Mouse (Mus musculus): ENCODE results near the gene Wfikkn2. TPM values are rescaled to one million over a fixed set of nuclear protein-coding genes. Genes with fewer than 3 reads are reported as not detected.
A peak's percentile ranks its signal among the peaks of the same experiment; 100 is the strongest.

Gene Wfikkn2
- total RNA-seq, 2 experiments from 2014 or later = 2.0 to 2.2 TPM

DNA sequence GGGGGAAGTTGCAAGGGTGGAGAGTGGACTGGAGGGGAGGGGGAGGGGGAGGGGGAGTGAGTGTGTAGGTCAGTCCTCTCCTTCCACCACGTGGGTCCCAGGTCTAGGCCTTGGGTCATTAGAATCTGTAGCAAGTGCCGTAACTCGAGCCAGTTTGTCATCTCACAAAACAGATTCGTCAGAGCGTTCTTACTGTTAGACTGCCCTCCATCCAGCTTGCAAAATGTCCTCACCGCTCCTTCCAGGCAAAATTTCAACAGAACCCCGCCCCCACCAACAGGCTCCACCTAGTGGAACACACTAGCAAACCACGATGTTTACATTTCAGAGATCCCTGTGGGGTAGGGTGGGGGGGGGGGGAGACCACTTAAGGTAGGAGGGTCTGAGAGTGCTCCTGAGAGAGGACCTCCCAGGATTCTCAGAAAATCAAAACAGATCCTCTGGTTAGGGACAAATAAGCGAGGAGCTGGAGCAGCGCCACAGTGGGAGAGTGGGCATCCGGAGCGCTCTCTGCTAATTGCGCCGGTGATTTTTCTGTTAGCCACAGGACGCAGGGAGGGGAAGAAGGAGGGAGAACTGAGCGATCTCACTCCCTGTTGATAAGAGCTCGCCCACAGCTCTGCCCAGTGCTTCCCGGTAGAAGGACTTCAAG is 19.5 kb upstream of the Wfikkn2 start:
- DNase-seq = peak; percentile 68 to 82
- intact Hi-C loops (cut with DNase I) = no loop called here

DNA sequence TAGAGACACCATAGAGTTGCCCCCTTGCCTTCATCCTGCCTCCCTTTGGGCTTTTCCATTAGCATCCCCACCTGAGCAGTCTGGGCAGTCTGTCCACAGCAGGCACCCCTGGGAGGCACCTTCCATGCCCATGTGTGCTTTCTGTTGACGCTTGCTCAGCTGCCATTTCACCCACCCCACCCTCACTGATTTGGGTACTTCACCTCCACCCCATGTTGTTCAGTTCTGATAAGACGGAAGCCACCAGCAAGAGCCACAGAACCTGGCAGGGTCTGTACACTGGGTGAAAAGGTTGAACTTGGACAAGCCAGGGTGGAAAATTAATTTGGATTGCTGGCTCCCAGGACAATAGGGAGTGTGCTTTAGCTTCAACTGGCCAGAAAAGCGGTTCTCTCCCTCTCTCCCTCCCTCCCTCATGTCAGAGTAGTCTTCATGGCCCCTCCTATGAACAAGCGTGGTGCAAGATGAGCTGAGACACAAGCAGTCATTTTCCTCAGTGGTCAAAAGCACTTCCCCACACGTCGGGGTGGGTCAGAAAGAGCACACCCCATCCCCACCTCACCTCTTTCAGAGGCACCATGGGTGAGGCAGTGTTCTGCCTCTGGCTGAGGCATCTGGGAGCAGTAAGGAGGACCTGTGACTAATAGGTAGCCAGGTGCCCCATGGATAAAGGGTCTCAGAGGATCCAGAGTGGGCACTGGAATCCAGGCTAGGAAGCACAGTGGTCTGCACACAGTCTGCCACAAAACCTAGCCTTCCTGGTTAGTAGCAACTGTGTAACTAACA is 16.0 kb upstream of the Wfikkn2 start:
- DNase-seq = no peak
- intact Hi-C loops (cut with DNase I) = no loop called here

- intact Hi-C loops (cut with DNase I) = no loop called here
- no peak for DNase-seq
Measured at GRCm38 (mm10) chr11:94259814-94260213, 14.0 kb upstream of the Wfikkn2 start.

DNA sequence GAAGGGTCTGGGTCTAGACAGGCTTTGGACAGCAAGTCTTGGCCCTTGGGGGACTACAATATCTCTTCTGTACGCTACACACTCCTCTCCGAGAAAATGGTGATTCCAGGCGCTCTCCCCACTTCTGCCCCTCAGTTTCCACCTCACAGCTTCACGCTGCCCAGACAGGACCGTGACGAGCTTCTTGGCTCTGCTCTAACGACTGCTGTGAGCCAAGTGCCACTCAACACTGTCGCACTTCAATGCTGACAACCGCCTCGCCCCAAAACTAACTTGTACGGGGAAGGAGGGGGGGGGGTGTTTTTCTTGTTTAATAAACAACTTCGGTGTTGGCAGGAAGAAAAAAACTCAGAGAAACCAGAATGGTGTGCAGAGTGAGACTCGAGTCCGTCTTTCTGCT is 12.2 kb upstream of the Wfikkn2 start:
- intact Hi-C loops (cut with DNase I) = no loop called here
- DNase-seq = peak; percentile 55 to 62

- DNase-seq = no peak
- intact Hi-C loops (cut with DNase I) = no loop called here
Measured at GRCm38 (mm10) chr11:94255733-94256132, 9.9 kb upstream of the Wfikkn2 start.

DNA sequence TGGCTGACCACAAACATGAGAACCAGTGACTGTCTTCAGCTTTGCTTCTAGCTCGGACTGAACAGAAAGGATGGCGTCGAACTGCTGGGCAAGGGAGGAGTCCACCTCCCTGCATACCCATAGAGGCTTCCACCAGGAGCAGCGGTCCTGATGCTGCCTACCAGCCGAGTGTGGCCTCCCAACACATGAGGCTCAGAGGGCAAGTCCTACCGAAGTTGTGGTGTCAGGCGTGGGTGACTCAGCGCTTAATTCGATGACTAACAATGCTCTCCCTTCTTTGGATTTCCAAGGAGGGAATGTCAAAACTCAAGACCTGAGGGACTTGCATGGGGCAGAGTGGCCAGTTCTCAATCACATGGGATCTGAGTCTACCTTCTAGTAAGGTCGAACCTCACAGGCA is 7.9 kb upstream of the Wfikkn2 start:
- intact Hi-C loops (cut with DNase I) = no loop called here
- no peak for DNase-seq

DNA sequence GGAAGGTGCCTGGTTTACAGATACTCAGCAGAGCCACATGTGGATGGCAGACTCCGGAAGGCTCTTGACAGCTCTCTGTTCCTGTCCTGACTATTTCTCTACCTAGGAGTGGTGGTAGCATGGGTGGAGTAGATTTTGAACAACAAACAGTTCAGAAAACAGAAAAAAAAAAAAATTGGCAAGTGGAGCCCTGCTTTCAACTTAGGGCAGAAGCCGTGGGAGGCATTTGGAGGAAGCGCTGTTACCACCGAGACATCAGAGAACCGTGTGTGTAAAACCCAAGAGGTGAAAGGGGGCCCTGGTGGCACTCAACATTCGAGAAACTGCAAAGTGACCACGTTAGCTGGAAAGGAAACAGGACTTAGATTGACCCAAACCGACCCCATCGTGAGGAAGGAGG is 7.4 kb upstream of the Wfikkn2 start:
- no peak for DNase-seq
- intact Hi-C loops (cut with DNase I) = no loop called here

GRCm38 (mm10) chr11:94246789-94247061 is 920 bp upstream of the Wfikkn2 start:
- DNase-seq = no peak
- intact Hi-C loops (cut with DNase I) = no loop called here

GRCm38 (mm10) chr11:94244385-94244784 is 1.4 kb downstream of the Wfikkn2 start:
- intact Hi-C loops (cut with DNase I) = no loop called here
- no peak for DNase-seq

GRCm38 (mm10) chr11:94243422-94244180 is 2.2 kb downstream of the Wfikkn2 start:
- intact Hi-C loops (cut with DNase I) = no loop called here
- no peak for DNase-seq

GRCm38 (mm10) chr11:94242760-94243421 is 2.9 kb downstream of the Wfikkn2 start:
- intact Hi-C loops (cut with DNase I) = no loop called here

GRCm38 (mm10) chr11:94239706-94240105 is 6.1 kb downstream of the Wfikkn2 start:
- intact Hi-C loops (cut with DNase I) = loop anchor here (10.0 kb wide), 1 partner anchor 165 kb away; no protein-coding TSS in a partner anchor
- DNase-seq = no peak

More at GRCm38 (mm10) chr11:94242760-94243421, 2.9 kb downstream of the Wfikkn2 start:
- peak; percentile 49 to 53 for DNase-seq

DNA sequence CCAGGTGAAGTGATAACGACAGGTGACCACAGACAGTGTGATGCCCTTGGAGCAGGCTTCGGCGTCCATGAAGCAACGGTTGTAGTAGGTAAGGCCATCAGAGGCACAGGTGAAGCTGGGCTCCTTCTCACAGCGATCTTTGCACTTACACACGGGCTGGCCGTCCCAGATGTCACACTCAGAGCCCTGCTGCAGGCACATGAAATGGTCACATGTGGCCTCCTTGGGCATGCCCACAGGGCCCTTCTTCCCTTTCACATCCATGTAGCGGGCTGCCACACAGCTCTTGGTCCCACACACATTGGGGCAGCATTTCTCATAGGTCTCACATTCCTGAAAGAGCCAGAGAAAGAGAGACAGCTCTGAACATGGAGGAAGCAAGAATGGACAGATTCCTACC is 7.0 kb downstream of the Wfikkn2 start:
- DNase-seq = no peak
- intact Hi-C loops (cut with DNase I) = loop anchor here (10.0 kb wide), 1 partner anchor 166 kb away; no protein-coding TSS in a partner anchor

- intact Hi-C loops (cut with DNase I) = loop anchor here (1.0 to 10.0 kb wide), 3 partner anchors 41 to 250 kb away; partner anchors contain the start of gene Spata20
- DNase-seq = peak; percentile 82 to 85
Measured at GRCm38 (mm10) chr11:94236074-94236473, 9.7 kb downstream of the Wfikkn2 start.

DNA sequence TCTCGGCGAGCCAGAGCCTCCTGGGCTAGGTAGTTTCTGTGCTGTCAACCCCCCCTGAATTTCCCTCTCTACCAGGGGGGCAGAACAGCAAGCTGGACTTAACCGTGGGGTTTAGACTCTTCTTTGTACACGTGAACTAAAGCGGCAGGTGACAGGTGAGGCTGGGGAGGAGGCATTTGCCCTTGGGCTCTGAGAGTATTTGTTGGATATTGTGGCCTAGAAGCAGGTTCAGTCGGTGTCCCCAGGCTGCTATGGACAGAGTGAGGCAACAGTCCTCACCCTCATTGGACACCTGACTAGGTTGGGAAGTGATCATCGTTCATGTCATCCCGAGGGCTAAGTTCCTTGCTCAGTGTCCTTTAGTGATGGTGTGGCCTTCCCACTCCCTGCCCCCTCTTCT is 10.9 kb downstream of the Wfikkn2 start:
- no peak for DNase-seq
- intact Hi-C loops (cut with DNase I) = loop anchor here (10.0 kb wide), 1 partner anchor 170 kb away; no protein-coding TSS in a partner anchor

DNA sequence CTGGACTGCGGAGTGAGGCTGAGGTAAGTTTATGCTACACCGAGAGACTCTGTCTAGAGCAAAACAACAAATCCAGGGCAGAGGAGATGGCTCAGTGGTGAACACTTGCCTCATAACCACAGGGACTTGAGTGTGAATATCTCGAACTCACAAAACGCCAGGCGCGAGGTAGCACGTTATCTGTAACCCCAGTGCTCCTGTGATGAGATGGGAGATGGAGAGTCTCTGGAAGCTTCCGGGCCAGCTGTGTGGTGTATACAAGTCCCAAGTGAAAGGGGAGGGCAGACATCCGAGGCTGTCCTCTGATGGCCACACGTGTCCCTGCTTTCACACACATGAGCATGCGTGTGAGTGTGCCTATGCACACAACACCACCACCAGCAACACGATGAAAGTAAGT is 11.4 kb downstream of the Wfikkn2 start:
- intact Hi-C loops (cut with DNase I) = loop anchor here (10.0 kb wide), 1 partner anchor 170 kb away; no protein-coding TSS in a partner anchor
- no peak for DNase-seq

- intact Hi-C loops (cut with DNase I) = loop anchor here (10.0 kb wide), 1 partner anchor 171 kb away; no protein-coding TSS in a partner anchor
- DNase-seq = peak; percentile 59 to 76
Measured at GRCm38 (mm10) chr11:94233405-94233804, 12.4 kb downstream of the Wfikkn2 start.

DNA sequence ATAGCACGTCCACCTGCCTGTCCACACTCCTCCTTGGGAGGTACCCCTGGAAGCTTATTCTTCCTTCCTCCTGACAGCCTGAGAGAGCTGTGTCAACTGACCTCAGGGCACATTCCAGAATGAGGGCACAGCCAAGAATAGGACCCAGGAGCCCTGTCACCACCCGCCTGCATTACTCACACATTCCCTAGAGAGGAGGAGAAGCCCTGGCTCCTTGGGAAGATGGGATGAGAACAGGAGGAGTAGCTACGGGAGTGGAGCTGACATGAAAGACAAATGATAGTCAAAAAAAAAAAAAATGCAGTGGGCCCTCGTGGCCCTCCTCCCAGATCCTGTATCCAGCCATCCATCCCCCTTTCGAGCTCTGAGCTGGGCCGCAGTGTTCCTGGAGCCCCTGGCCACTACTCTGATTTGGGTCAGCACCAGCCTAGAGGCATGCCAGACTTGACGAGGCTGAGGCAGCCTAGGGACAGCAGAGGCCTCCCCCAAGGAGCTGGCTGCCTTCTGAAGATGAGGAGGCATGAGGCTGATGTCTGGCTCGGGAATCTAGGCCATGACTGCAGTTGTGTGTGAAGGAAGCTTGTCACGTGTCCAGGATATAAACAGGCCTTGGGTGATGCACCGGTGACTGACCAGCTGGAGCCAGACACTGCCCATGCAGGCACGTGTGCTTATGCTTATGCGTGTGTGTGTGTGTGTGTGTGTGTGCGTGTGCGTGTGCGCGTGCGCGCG is 13.8 kb downstream of the Wfikkn2 start:
- peak; percentile 72 to 77 for DNase-seq
- intact Hi-C loops (cut with DNase I) = loop anchor here (10.0 kb wide), 1 partner anchor 173 kb away; no protein-coding TSS in a partner anchor

DNA sequence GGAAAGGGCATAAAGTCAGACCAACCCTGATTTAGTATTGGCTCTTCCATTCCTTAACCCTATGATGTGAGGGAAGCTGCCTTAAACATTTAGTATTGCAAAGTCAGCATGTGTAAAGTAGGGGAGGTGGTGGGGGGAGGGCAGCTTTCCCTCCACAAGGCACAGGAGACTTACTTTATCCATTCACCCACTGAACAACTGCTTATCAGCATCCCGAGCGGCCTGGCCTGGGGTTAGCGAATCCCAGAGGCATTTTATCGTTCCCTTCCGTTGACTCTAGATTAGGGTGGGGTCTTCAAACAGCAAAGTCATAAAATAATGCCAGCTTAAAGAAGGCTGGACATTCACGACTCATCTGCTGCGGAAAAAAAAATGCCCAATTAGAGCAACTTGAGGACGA is 15.6 kb downstream of the Wfikkn2 start:
- intact Hi-C loops (cut with DNase I) = loop anchor here (10.0 kb wide), 1 partner anchor 175 kb away; no protein-coding TSS in a partner anchor
- DNase-seq = no peak

Measured in heart, postnatal 10 days (tissue).